Mouse (Mus musculus): ENCODE data around the gene Higd2a. TPM values are rescaled to one million over a fixed set of nuclear protein-coding genes. Genes with fewer than 3 reads are reported as not detected.

The Higd2a gene
- 100 to 1,000 TPM; 163 to 167 TPM for total RNA-seq (2021)
- long read RNA-seq, experiment 1, transcript Higd2a-201 (2 exons, 648 nt), result major isoform, 96 of 100 reads
- long read RNA-seq, experiment 1, partial matches to known transcripts, result 0 of 100 reads
- long read RNA-seq, experiment 1, other reads (novel, unspliced or antisense), result 4 of 100 reads
- long read RNA-seq, experiment 2, transcript Higd2a-201 (2 exons, 648 nt), result major isoform, 122 of 126 reads
- long read RNA-seq, experiment 2, partial matches to known transcripts, result 0 of 126 reads
- long read RNA-seq, experiment 2, other reads (novel, unspliced or antisense), result 4 of 126 reads

- Histone ChIP-seq H3K4me3 (peak within 1 kb of the TSS; percentile 95), H3K27ac (peak within 1 kb of the TSS; percentile 96)
- peak; percentile 94 to 99 for DNase-seq (ENCODE audit: low spot score in 2 of 2)
- TF ChIP-seq CTCF (conservative IDR thresholded peaks at IDR 0.05), result no peak
Measured at GRCm38 (mm10) chr13:54589996-54590951, at the start of gene Higd2a, which contains the start of gene Nop16. Higd2a (plus strand) TSS chr13:54590207. Nop16 (minus strand) TSS chr13:54590090.

- no peak overlapping the region for H3K27ac ChIP-seq
- no peak for DNase-seq (ENCODE audit: low spot score in 2 of 2)
- no peak overlapping the region for H3K4me3 ChIP-seq
- no peak for TF ChIP-seq CTCF (conservative IDR thresholded peaks at IDR 0.05)
Measured at GRCm38 (mm10) chr13:54548036-54548435, 42.0 kb upstream of the Higd2a start.

DNA sequence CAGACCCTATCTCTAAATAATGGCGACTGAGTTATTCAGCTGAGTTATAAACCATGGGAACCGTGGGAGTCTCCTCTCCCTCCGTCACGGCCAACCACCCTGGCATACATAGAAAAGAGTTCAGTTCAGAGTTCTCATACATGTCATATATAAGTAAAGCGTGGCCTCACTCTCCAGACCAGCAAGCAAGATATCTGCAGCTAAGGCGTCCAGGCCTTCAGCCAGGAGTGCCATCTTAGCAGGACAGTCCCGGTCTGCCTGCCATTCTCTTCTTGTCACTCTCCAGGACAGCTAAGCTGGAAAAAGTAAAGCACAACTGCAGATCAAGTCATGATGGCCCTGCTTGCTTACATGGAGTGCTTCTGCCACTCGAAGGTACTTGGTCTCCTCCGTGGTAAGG is 33.8 kb upstream of the Higd2a start:
- H3K27ac ChIP-seq, result 0 out of 2 replicates have a peak overlapping the region, but pooled peaks have one; percentile 43

DNA sequence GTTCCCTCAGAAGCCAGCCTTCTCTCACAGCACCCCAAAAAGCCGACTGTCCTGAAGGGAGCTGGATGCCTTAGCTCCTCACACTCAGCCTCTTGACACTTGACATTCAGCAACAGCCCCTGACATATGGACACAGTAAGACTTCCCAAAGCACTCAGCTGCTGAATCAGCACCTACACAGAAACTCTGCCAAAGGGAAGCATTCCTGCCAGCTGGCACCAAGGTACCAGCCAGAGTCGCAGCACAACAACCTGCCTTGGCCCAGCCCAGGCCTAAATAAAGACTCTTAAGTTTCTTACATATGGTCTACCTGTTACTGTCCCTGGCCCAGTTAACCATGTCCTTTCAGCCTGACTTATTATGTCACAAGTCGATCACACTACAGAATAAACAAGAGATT is 33.2 kb upstream of the Higd2a start:
- Histone ChIP-seq H3K27ac (peak overlapping the region; percentile 43; the same call in 1 of the 2 replicates), H3K4me3 (no peak overlapping the region)
- no peak for TF ChIP-seq CTCF (conservative IDR thresholded peaks at IDR 0.05)
- peak in 1 of 2 experiments; percentile 36 for DNase-seq (ENCODE audit: low spot score in 2 of 2)

More for the DNA sequence above, 33.8 kb upstream of the Higd2a start:
- TF ChIP-seq CTCF (conservative IDR thresholded peaks at IDR 0.05), result no peak
- H3K4me3 ChIP-seq, result no peak overlapping the region
- DNase-seq (ENCODE audit: low spot score in 2 of 2), result no peak

DNA sequence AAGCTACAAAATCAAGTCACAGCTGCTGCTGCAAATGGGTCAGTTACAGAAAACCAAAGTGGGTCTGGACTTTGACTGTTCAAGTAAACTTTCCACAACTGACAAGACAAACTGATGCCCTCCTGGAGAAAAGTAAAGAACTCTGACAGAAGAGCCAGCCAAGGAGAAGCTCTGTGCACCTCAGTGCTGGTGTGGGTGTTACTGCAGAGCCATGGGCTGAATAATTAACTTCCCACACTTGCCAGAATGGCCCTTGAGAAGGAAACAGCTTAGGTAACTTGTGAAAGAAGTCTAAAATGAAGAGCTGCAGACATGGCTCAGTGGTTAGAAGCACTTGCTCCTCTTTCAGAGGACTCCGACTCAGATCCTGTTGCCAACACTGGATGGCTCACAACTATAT is 32.4 kb upstream of the Higd2a start:
- no peak for DNase-seq (ENCODE audit: low spot score in 2 of 2)
- no peak overlapping the region for H3K4me3 ChIP-seq
- H3K27ac ChIP-seq, result no peak overlapping the region; the same call in 1 of the 2 replicates
- no peak for TF ChIP-seq CTCF (conservative IDR thresholded peaks at IDR 0.05)

DNA sequence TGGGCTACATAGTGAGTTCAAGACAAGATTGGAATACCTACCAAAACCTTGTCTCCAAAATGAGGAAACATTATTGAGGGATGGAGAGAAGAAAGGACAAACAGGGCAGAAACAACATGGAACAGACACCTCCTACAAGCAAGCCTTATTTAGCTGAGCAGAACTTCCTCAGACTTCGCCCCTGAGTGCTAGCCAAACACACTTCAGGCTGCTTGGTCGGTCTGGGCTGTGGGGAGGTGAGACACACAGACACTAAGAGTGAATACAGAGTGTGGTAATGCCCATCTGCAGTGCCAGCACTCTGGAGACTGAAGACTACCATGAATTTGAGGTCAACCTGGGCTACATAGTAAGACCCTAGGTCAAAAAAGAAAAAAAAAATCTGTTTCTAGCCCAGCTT is 30.4 kb upstream of the Higd2a start:
- DNase-seq (ENCODE audit: low spot score in 2 of 2), result no peak
- no peak for TF ChIP-seq CTCF (conservative IDR thresholded peaks at IDR 0.05)
- no peak overlapping the region for H3K4me3 ChIP-seq
- H3K27ac ChIP-seq, result no peak overlapping the region; the same call in 1 of the 2 replicates

- DNase-seq (ENCODE audit: low spot score in 2 of 2), result no peak
- peak overlapping the region; percentile 14; the same call in 1 of the 2 replicates for H3K27ac ChIP-seq
- TF ChIP-seq CTCF (conservative IDR thresholded peaks at IDR 0.05), result no peak
- H3K4me3 ChIP-seq, result no peak overlapping the region
Measured at GRCm38 (mm10) chr13:54560608-54561007, 29.4 kb upstream of the Higd2a start.

DNA sequence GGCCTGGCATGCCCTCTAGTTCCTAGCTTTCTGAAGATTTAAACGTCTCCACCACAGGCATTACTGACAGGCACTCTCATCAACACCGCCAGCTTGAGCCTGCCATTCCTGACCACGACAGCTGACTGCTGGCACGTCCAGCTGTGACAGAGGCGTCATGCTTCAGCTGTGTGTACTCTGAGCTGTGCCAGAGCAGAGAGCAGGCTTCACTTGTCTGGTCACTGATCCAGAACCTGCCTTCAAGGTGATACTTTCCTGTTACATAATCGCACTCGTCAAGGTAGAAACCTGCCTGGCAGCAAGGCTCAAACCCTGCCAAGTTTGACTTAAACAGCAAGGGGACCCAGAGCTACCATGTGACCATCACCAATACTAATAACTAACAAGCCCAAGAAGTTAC is 27.4 kb upstream of the Higd2a start:
- no peak overlapping the region for H3K27ac ChIP-seq
- no peak for TF ChIP-seq CTCF (conservative IDR thresholded peaks at IDR 0.05)
- no peak for DNase-seq (ENCODE audit: low spot score in 2 of 2)
- H3K4me3 ChIP-seq, result no peak overlapping the region

DNA sequence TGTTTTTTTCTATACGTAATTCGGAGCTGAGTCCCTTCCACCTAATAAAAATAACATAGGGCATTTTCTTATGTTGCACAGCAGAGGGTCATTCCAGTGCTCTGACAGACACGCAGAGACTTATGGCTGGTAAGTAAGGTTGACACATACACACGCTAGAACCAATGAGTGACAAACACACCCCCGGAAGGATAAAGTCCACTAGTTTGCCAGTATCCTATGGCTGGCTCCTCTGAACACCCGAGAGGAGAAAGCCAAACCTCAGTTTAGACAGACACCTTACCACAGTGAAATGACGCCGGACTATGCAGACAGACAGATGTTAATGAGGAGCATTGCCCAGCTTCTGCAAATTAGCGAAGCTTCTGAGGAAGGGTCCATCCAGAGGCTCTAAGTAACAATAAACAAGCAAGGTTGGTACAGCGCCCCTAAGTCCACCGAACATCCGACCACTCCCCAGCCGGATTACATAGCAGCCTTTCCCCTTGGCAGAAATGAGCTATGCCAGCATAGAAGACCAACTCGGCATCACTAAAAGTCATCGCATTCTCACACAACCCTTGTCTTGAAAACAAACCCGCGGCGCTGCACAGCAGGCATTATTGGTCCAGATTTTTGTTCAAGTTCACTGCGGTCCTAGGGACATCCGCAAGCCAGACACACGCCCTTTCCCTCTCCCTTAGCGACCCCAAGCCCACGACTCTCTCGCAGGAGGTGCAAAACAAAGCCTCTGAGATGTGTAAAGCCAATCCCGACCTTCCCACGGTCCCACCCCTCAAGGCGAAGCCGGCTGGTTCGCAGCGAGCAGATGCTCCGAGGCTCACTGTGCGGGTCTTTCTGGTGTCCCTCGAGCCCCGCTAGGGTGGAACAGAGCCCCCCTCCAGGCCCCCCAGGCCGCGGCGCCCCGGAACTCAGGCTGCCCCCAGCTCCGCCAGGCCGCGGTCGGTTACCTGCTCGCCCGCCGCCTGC is 25.5 kb upstream of the Higd2a start:
- Histone ChIP-seq H3K4me3 (peak overlapping the region; percentile 82), H3K27ac (peak overlapping the region; percentile 89)
- TF ChIP-seq CTCF (conservative IDR thresholded peaks at IDR 0.05), result no peak
- no peak for DNase-seq (ENCODE audit: low spot score in 2 of 2)

- no peak for TF ChIP-seq CTCF (conservative IDR thresholded peaks at IDR 0.05)
- Histone ChIP-seq H3K27ac (peak within 1 kb of the TSS; percentile 89), H3K4me3 (peak within 1 kb of the TSS; percentile 82)
- DNase-seq (ENCODE audit: low spot score in 2 of 2), result peak; percentile 94 to 95
Measured at GRCm38 (mm10) chr13:54565201-54565581, 24.8 kb upstream of the Higd2a start, which contains the start of gene 4833439L19Rik. 4833439L19Rik (minus strand) TSS chr13:54565435.

DNA sequence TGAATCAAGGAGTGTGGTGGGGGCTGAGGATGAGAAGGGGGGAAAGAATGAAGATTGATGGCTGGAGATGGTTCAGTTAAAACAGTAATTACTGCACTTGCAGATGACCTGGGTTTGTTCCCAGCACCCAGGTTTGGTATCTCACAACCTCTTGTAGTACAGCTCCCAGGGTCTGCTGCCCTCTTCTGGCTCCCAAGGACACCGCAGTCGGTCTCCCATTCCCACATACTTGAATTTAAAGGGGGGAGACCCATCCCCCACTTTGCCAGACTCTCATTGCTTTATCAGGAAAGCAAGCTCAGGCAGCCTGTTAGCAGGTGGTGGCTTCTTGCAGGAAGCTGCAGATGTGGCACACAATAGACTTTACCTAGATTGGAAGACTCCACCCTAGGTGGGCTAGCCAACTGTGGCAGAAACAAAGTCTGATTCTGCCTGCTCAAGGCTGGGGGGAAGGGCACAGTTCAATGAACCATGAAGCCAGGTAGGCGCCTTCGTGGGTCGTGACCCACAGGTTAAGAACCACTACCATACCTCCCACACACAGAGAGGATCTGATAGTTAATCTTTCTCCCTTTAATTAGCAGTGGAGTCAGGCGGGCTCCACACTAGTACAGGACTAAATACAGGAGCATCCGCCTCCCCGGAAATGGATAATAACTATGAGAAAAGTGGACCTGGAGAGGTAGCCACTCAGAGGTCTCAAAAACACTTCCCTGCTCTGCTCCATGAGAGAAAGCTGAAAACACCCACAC is 24.2 kb upstream of the Higd2a start:
- peak; percentile 83 for TF ChIP-seq CTCF (conservative IDR thresholded peaks at IDR 0.05)
- peak overlapping the region; percentile 82 for H3K4me3 ChIP-seq
- H3K27ac ChIP-seq, result peak overlapping the region; percentile 89
- peak; percentile 42 to 62 for DNase-seq (ENCODE audit: low spot score in 2 of 2)

All from layer of hippocampus, adult 2 months (tissue).